ENCODE assay signal across 19 mouse cellular contexts in the genomic region with DNA sequence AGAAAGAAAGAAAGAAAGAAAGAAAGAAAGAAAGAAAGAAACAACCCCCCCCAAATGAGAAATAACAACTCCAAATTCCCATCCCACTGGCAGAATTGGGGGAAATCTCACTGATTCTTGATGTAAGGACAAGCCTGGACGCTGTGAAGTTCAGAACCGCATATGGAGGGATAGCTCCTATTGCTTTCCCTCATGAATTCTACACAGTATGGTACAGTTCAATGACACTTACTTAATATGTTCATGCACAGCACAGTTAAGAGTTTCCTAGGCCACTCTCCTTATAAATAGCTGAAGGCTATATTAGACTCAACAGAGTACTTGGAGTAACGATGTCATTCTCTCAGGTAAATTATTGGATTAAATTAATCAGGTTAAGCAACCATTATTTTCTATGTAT.
"Had no signal": no experiment of that assay in that cellular context is flagged by ENCODE, and none has a peak within 500 bp of the region (broad histone marks: within the 10 kb centered on the region; RNA-seq: fewer than 3 reads in every experiment).

No protein-coding gene starts in this region.

- H3K4me1 ChIP-seq: kidney, embryonic 15.5 days; limb, embryonic 12.5 days; liver, embryonic 12.5 days; liver, embryonic 15.5 days had no signal

- H3K27me3 ChIP-seq: kidney, embryonic 15.5 days; limb, embryonic 12.5 days; liver, embryonic 12.5 days; liver, embryonic 15.5 days had no signal

- H3K27ac ChIP-seq: kidney, embryonic 15.5 days; left cerebral cortex, adult 2 months; limb, embryonic 12.5 days; liver, embryonic 12.5 days; liver, embryonic 15.5 days; stomach, postnatal 0 days had no signal

- H3K4me3 ChIP-seq: kidney, embryonic 15.5 days; left cerebral cortex, adult 2 months; limb, embryonic 12.5 days; liver, embryonic 12.5 days; liver, embryonic 15.5 days had no signal

- H3K9ac ChIP-seq: kidney, embryonic 15.5 days; limb, embryonic 12.5 days; liver, embryonic 12.5 days; liver, embryonic 15.5 days had no signal

- H3K4me2 ChIP-seq: kidney, embryonic 15.5 days; limb, embryonic 12.5 days; liver, embryonic 12.5 days; liver, embryonic 15.5 days; midbrain, embryonic 11.5 days had no signal

- DNase-seq: kidney, adult 8-10 months; kidney, postnatal 10 days; kidney, postnatal 36 days; layer of hippocampus, postnatal 36 days; liver; lung, adult 18-20 months; lung, postnatal 10 days; lung, postnatal 4 days; midbrain, embryonic 14.5 days; thymus, adult 2 months; thymus, postnatal 14 days; thymus, postnatal 4 days had no signal

- H3K9me3 ChIP-seq: kidney, embryonic 15.5 days; limb, embryonic 12.5 days; liver, embryonic 12.5 days; liver, embryonic 15.5 days had no signal

- ATAC-seq: liver, embryonic 12.5 days had no signal

- H3K36me3 ChIP-seq: kidney, embryonic 15.5 days; limb, embryonic 12.5 days; liver, embryonic 12.5 days; liver, embryonic 15.5 days had no signal
